Mouse (Mus musculus) left cerebral cortex, adult 11 months (tissue): ENCODE data around the gene Gm45140.
"Not testable (repeated sequence)": the region's sequence is repeated elsewhere in the genome, so short reads cannot be mapped to it uniquely, and the experiment has no call there.

Experiments used
- DNase-seq: peaks from one replicate; pipeline ENCODE4 v3.0.0; 2022; ENCODE audit warnings: low spot score

The Gm45140 gene

DNA sequence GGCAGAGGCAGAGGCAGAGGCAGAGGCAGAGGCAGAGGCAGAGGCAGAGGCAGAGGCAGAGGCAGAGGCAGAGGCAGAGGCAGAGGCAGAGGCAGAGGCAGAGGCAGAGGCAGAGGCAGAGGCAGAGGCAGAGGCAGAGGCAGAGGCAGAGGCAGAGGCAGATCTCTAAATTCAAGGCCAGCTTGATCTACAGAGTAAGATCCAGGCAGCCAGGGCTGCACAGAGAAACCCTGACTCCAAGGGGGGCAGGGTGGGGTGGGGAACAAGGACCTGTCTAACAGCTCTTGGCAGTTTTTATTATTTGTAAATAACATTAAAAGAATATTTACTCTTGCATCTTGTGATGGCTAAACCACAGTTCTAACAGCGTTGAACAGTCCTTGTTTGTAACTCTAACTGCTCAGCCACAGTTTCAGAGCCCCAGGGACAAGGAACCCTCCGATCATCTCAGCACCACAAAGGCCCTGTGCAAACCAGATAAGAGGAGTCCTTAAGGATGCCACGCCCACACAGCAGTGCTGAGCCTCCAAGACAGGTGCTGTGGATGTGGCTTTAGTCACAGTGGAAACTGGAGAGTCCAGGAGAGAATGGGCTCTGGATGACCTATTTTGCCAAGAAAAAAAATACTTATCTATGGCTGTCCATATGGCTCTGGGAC, 59.9 kb downstream of the Gm45140 start:
- DNase-seq: no peak

DNA sequence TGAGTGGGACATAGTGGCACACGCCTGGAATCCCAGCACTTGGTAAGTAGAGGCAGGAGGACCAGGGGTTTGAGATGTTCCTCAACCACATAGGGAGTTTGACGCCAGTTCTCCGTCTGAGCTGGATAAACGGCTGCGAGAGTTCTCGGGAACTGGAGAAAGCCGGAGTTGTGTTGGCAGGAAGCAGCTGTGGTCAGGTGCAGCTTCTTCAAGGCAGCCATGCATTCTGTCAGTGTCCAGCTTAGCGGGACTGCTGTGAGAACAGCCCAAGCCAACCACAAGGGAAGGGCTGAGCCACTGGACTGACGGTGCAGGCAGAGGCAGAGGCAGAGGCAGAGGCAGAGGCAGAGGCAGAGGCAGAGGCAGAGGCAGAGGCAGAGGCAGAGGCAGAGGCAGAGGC, 60.7 kb downstream of the Gm45140 start:
- DNase-seq: no peak

DNA sequence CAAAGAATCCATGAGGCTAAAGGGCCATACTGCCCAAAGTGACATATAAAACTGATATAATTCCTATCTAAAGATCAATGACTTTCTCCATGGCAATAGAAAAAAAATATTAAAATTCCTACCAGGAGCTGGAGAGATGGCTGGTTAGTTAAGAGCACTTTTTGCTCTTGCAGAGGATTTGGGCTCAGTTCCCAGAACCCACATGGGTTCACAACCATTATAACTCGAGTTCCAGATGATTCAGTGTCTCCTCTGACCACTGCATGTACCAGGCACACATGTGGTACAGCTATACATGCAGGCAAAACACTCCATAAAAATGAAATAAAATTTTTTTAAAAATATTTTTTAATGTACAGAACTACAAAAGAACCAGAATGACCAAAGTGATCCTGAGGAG, 61.1 kb downstream of the Gm45140 start:
- no peak for DNase-seq

DNA sequence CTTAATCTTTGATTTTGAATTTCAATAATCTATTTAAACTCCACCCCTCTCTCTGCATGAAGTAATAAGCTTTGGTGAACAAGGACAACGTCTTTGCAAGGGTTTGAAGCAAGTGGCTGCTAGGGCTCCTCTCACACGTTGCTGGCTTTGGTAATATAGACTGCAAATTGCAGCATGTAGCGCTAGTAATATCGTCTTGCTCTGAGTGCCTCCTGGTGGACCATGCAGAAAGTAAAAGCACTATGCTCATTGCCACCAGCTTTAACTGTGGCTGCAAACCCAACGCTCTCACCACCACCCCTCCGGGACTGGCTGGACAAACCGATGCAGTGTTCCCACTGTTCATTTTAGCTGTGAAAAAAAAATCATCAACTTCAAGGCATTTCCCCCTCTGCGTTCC, 65.0 kb downstream of the Gm45140 start:
- DNase-seq: no peak

- not testable (repeated sequence) for DNase-seq
These were observed 71.3 kb downstream of the Gm45140 start for GRCm38 (mm10) chr6:87764296-87764695.

GRCm38 (mm10) chr6:87763376-87764280, 72.0 kb downstream of the Gm45140 start:
- no peak for DNase-seq

DNA sequence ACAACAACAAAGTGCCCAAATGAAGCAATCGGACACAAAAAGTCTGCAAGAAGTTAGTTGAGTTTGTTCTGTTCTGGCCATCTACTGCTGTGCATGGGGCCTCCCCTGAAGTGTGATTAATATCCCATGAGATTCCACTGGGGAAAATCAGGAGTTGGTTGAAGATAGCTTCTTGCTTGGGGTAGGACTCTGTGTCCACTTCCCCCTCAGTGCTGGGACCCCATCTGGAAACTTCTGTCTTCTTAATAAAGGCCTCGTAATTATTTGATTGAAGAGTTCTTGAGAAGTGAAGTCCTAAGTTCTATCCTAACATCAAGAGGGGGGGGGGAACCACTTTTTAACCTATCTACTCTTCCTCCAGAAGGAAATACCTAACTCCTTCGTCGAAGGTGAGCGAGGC, 73.4 kb downstream of the Gm45140 start:
- no peak for DNase-seq

DNA sequence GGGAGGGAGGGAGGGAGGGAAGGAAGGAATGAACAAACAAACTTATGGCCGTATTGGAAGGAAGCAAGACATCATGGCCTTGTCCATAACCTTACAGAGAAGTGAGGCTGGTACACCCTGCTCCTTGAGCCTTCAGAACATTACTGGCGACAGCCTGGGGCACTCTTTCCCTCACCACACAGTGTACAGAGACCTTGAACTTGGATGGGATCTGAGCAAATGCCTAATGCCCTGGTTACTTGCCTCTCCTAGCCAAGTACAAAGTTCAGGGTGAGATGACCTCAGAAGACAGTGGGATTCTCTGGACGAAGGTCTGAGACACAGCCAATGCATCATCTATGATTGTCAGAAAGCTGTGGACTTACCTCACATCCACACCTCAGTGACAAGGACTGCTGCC, 75.7 kb downstream of the Gm45140 start:
- no peak for DNase-seq

GRCm38 (mm10) chr6:87759404-87759803, 76.2 kb downstream of the Gm45140 start:
- no peak for DNase-seq

GRCm38 (mm10) chr6:87756896-87757295, 78.7 kb downstream of the Gm45140 start:
- no peak for DNase-seq

GRCm38 (mm10) chr6:87755196-87755595, 80.4 kb downstream of the Gm45140 start:
- DNase-seq: no peak

DNA sequence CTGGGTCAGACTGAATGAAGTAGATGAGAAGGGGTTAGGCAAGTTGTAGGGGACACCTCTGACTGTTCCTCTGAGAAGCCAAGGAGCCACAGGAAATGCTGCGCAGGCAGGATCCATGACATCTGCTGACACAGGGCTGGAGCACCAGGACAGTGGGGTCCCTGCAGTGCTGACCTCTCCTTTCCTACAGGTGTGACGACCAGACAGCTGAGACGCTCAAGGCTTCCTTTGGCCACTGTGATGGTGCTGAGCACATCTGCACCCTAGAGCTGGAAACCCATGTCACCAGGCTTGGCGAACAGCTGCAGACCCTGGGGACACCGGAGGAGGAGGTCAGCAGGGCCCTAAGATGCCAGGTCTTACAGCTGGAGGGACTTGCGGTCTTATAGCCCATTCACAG, 84.0 kb downstream of the Gm45140 start:
- DNase-seq: no peak

- DNase-seq: no peak
These were observed 85.2 kb downstream of the Gm45140 start for GRCm38 (mm10) chr6:87750184-87750910.

DNA sequence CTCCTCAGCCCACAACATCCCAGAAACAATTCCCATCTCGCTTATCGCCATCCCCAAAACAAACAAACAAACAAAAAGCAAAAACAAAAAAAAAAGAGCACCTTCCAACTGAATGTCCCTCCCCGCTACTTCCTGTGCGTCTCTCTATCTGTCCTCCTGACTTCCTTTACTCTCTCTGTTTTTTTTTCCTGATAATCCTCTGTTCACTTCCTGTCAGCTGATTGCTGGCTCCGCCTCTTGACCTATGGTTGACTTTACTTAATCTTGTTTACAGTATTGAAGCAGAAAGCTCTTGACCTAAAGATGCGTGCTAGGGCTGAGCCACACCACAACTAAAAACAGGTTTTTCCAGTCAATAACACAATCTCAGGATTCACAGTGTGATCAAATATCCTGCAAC, 87.1 kb downstream of the Gm45140 start:
- DNase-seq: no peak

- DNase-seq: no peak
These were observed 87.5 kb downstream of the Gm45140 start for GRCm38 (mm10) chr6:87748078-87748477.

DNA sequence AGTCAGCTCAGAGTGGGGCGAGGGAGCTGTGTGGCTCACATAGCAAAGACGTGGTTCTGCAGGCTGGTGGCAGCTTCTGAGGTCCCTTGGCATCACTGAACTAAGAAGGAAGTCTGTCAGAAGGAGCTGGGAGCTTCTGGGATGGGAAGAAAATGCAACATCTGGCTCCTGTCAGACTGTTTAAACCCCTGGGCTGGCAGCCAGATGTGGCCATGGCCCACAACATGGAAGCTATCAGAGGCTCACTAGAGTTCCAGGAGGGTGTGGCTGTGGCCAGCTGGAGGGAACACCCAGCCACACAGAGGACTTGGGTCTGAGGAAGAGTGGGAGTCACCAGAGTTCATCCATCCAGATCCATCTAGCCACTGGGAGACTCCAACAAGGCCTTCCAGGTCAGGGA, 88.7 kb downstream of the Gm45140 start:
- DNase-seq: no peak

DNA sequence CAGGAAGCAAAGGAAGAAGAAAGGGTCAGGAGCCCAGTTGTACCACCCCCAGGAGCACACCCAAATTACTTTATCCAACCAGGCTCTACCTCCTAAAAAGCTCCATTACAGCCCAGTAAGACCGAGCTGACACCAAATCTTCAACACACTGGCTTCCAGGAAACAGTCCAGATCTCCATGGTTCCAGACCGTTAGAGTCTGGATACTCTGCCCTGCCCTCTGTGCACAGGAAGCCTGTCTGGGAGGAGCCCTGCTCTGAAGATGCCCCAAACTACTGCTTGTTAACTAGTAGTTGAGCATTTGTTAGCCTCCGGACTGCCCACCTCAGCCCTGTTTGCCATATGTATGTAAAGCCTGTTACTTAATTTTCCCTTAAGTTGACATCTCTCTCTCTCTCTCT, 89.5 kb downstream of the Gm45140 start:
- no peak for DNase-seq

DNA sequence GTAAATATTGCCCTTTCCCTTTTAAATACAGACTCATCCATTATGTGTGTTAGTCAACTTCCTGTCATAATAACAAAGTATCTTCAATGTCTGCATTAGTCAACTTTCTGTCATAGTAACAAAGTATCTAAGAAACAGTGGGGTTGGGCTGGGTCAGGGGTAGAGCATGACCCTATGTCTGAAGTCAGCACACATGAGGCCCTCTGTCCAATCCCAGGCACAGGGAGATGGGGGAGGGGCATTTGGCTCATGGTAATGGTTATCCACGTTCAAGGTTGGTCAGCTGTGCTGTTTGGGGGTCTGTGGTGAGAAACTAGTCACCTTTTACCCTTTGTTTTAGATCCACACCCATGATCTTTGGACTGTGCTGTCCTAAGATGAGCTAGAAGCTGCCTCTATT, 90.3 kb downstream of the Gm45140 start:
- no peak for DNase-seq

GRCm38 (mm10) chr6:87744632-87745031, 91.0 kb downstream of the Gm45140 start:
- no peak for DNase-seq

- DNase-seq: no peak
These were observed 92.3 kb downstream of the Gm45140 start for GRCm38 (mm10) chr6:87743281-87743680.

DNA sequence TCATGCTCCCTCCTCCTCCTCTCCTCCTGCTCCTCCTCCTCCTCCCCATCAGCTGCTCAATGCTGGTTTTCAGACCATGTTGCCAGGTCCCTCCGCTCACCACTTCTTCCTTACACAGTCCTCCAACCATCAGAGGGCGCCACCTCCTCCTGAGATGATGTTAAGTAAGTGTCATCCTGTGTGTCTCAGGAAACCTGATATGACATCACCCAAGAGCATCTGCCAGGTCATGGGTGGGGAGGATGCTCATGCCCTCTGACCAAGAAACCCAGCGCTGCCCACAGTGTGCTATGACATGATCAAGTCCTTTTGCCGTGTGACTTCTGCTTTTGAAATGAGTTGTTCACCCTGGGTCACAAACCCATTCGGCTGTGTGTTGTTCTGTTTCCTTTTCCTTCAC, 92.8 kb downstream of the Gm45140 start:
- no peak for DNase-seq

DNA sequence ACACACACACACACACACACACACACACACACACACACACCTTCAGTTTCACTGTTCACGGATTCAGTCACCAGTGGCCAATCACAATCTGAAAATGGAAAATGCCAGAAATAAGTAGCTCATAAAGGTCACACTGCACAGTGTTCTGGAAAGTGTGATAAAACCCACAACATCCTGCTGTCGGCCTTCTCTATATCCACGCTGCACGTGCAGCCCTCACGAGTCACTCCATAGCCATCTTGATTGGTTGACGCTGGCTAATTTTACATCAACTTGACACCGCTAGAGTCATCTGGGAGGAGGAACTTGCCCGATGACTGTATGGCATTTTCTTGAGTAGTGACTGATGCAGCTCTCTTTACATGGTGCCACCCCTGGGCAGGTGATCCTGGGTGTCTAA, 93.6 kb downstream of the Gm45140 start:
- DNase-seq: no peak

- no peak for DNase-seq
These were observed 95.1 kb downstream of the Gm45140 start for GRCm38 (mm10) chr6:87740496-87740895.
